Mouse (Mus musculus) MEL (cell line): ENCODE measurements around the gene Atl3.

Experiments
- CTCF ChIP-seq, 3 experiments: IDR thresholded peaks in 2 of 3; conservative IDR thresholded peaks in 1 of 3; 2 replicates each; pipeline ENCODE4 v1.5.1; 2011 to 2012; ENCODE audit warnings: low read length in 3 of 3, low read depth in 2 of 3, mild to moderate bottlenecking in 2 of 3, improper control_type of control experiment in 1 of 3, inconsistent platforms in 1 of 3, mixed read lengths in 1 of 3, moderate library complexity in 1 of 3; ENCODE audit not compliant: control insufficient read depth in 1 of 3, insufficient read depth in 1 of 3, poor library complexity in 1 of 3, severe bottlenecking in 1 of 3
- E2F4 ChIP-seq: IDR thresholded peaks from 2 replicates; pipeline ENCODE4 v1.6.1; 2011; ENCODE audit warnings: low read depth, low read length, improper control_type of control experiment, borderline replicate concordance
- EP300 ChIP-seq, 2 experiments: IDR thresholded peaks; 2 replicates each; pipeline ENCODE4 v1.6.1; 2011; ENCODE audit warnings: improper control_type of control experiment in 2 of 2, low read length in 2 of 2, low read depth in 1 of 2, mild to moderate bottlenecking in 1 of 2
- GABPA ChIP-seq: IDR thresholded peaks from 2 replicates; pipeline ENCODE4 v1.6.1; 2012; ENCODE audit warnings: low read depth, mild to moderate bottlenecking, inconsistent platforms, low read length, improper control_type of control experiment, moderate library complexity
- GATA1 ChIP-seq: IDR thresholded peaks from 2 replicates; pipeline ENCODE4 v1.6.1; 2011; ENCODE audit warnings: low read depth, low read length, improper control_type of control experiment
- HCFC1 ChIP-seq: IDR thresholded peaks from 2 replicates; pipeline ENCODE4 v1.6.1; 2012; ENCODE audit warnings: low read depth, mild to moderate bottlenecking, inconsistent platforms, low read length, improper control_type of control experiment, moderate library complexity
- MEF2A ChIP-seq: IDR thresholded peaks from 2 replicates; pipeline ENCODE4 v1.6.1; 2014; ENCODE audit warnings: low read depth, mild to moderate bottlenecking, inconsistent platforms, low read length, improper control_type of control experiment; ENCODE audit not compliant: poor library complexity, insufficient replicate concordance, severe bottlenecking; ENCODE audit errors: extremely low read depth
- NELFE ChIP-seq: IDR thresholded peaks from 2 replicates; pipeline ENCODE4 v1.6.1; 2011; ENCODE audit warnings: low read depth, low read length, improper control_type of control experiment
- POLR2A ChIP-seq, 2 experiments: IDR thresholded peaks; 2 replicates each; pipeline ENCODE4 v1.6.1; 2011 to 2012; ENCODE audit warnings: low read length in 2 of 2, mild to moderate bottlenecking in 2 of 2, control low read depth in 1 of 2, improper control_type of control experiment in 1 of 2, low read depth in 1 of 2, moderate library complexity in 1 of 2; ENCODE audit not compliant: control insufficient read depth in 1 of 2, insufficient read depth in 1 of 2, poor library complexity in 1 of 2
- TAL1 ChIP-seq: IDR thresholded peaks from 2 replicates; pipeline ENCODE4 v1.6.1; 2012; ENCODE audit warnings: mild to moderate bottlenecking, inconsistent platforms, low read length, moderate library complexity, mixed read lengths
- USF1 ChIP-seq: IDR thresholded peaks from 2 replicates; pipeline ENCODE4 v1.6.1; 2014; ENCODE audit warnings: low read depth, mild to moderate bottlenecking, inconsistent platforms, low read length, improper control_type of control experiment, moderate library complexity
- ZC3H11A ChIP-seq: IDR thresholded peaks from 2 replicates; pipeline ENCODE4 v1.6.1; 2012; ENCODE audit warnings: low read depth, mild to moderate bottlenecking, inconsistent platforms, low read length, improper control_type of control experiment

DNA sequence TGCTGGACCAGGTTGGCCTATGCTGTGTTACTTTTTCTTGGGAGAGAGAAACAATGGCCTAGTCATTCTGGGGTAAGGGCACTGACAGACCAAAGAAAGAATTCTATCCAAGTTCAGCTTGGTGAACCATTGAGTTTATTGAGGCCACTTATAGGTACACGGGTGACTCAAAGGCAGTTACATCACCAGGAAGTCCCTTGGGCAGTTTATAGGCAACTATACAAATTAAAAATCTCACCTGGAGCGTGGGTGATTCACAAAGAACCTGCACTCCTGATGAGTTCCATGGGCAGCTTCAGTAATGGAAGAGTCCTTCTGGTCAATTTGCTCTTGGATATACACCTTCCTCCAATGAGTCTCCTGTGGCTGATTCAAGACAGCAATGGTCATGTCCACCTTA is 1.2 kb upstream of the Atl3 start:
- TF ChIP-seq CTCF (IDR thresholded peaks at IDR 0.05 in 2 of 3, conservative IDR thresholded peaks at IDR 0.05 in 1 of 3; ENCODE audit: control insufficient read depth in 1 of 3, insufficient read depth in 1 of 3, low read depth in 2 of 3, low read length in 3 of 3, poor library complexity in 1 of 3, severe bottlenecking in 1 of 3): no peak
- no peak for TF ChIP-seq USF1
- no peak for TF ChIP-seq E2F4
- no peak for TF ChIP-seq GATA1
- no peak for TF ChIP-seq HCFC1
- TF ChIP-seq ZC3H11A: no peak
- TF ChIP-seq MEF2A: no peak
- TF ChIP-seq TAL1: no peak
- no peak for TF ChIP-seq POLR2A (IDR thresholded peaks at IDR 0.05; ENCODE audit: control insufficient read depth in 1 of 2, insufficient read depth in 1 of 2, low read depth in 1 of 2, low read length in 2 of 2, poor library complexity in 1 of 2)
- no peak for TF ChIP-seq GABPA
- TF ChIP-seq EP300 (IDR thresholded peaks at IDR 0.05; ENCODE audit: low read depth in 1 of 2, low read length in 2 of 2): no peak
- TF ChIP-seq NELFE: no peak
